Mouse (Mus musculus): ENCODE results near the gene Dhrs7b.
"Not testable (repeated sequence)": the region's sequence is repeated elsewhere in the genome, so short reads cannot be mapped to it uniquely, and the experiment has no call there.

The Dhrs7b gene

DNA sequence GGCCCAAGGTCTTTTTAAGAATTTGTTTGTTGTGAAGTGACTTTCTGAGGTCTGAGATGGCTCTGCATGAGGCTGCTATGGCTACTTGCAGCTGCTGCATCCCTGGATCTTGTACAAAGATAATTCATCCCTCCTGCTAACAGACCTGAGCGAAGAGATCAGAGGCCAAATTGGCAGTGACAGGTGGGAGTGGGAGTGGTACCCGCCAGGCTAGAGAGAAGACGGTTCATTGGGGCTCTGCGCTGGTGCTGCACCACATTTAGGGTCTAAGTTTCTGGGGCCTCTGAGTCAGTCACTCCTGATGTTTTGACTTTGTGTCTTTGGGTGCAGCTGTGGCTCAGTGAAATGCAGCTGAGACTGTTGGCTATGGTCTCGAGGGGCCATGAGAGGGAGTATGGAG, 13.0 kb downstream of the Dhrs7b start:
- no peak for DNase-seq

DNA sequence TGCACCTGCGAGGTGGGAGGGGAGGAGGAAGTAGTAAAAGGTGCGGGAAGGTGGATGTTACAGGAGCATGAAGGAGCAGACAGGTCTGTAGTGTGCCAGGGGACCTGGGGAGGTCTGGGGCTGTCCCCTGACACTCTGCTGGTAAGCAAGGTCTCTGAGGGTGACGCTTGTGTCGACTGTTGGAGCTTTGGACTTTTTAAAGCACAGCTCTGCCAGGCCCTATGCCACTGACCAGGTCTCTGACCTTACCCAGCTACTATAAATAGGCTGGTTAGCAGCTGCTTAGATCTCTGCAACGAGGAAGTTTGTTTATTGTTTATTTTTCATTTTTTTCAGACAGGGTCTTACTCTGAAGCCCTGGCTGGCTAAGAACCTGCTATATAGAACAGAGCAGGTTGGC, 15.0 kb downstream of the Dhrs7b start:
- DNase-seq: no peak

- DNase-seq: no peak
Observed at GRCm38 (mm10) chr11:60856587-60856986, 26.2 kb downstream of the Dhrs7b start.

GRCm38 (mm10) chr11:60861993-60862392, 31.6 kb downstream of the Dhrs7b start:
- no peak for DNase-seq

- no peak for DNase-seq
Observed at GRCm38 (mm10) chr11:60863196-60863595, 32.8 kb downstream of the Dhrs7b start.

DNA sequence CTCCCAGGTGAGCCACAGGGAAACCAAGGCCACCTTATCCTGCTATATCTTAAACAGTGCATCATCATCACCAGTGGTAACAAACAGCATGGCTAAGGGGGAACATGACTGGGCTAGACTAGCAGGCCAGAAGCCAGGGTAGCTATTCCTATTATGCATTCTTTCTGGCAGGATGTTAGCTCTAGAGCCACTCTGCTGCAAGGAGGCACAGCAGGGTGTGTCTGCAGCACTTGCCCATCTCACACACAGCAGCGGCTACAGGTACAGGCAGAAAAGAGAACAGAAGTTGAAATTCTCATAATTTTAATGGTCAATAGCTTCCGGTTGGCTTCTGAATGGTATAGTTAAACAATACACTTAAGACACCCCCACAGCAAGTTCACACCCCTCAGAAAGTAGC, 33.7 kb downstream of the Dhrs7b start:
- no peak for DNase-seq

- DNase-seq: no peak
Observed at GRCm38 (mm10) chr11:60864916-60865315, 34.5 kb downstream of the Dhrs7b start.

DNA sequence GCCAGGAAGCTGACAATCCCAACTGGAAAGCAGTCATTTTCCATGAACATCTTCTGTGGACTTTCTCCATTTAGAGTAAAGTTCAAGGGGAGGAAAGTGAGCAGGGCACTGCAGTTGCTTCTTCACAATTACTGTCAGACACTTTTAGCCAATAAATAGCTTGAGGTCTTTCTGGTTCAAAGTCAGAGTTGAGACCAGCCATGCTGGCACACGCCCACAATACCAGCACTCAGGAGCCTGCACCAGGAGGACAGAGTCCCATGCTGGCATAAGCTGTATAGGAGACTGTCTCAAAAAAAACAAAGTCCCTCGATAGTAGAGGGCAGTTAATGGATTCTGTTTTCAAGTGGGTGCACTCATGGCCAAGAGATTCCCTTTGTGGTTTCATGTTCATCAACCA, 35.6 kb downstream of the Dhrs7b start:
- DNase-seq: peak; percentile 80

- DNase-seq: no peak
Observed at GRCm38 (mm10) chr11:60867456-60867855, 37.0 kb downstream of the Dhrs7b start.

DNA sequence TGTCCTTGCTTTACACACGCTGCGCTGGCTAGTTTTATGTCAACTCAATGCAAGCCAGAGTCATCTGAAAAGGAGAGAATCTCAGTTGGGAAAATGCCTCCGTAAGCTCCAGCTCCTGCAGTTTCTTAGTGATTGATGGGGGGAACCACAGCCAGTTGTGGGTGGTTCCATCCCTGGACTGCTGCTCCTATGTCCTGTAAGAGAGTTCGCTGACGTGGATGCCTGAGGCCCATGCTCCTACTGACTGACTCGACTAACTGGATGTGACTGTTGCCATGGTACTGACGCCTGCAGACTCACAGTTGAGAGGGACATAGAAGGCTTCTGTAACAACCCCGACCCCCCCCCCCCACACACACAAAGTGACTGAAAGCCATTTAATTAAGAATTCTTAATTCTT, 37.5 kb downstream of the Dhrs7b start:
- DNase-seq: peak; percentile 51

DNA sequence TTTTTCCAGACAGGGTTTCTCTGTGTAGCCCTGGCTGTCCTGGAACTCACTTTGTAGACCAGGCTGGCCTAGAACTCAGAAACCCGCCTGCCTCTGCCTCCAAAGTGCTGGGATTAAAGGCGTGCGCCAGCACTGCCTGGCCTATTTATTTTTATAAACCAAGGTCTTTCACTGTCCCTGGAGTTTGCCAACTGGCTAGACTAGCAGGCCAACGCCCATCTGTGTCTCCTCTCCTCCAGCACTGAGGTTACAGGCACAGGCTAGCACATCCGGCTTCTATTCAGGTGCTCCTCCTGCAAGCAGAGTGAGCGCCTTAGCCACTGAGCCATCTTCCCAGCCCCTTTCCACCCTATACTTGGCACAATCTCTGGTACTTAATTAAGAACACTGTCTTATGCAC, 39.0 kb downstream of the Dhrs7b start:
- DNase-seq: not testable (repeated sequence)

DNA sequence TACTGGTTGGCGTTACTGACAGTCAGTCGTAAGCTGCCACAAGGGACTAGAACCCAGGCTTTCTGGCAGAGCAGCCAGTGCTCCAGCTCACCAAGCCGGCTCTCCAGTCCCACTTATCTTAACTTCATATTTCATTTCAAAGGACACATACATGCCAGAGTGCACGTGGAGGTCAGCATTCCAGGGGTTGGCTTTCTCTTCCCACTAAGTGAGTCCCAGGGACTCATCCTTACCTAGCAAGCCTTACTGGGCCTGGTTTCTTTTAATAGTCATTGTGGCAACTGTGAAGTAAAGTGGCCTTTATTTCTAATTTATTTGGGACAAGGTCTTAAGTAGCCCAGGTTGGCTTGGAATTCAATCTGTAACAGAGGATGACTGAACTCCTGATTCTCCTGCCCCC, 41.0 kb downstream of the Dhrs7b start:
- no peak for DNase-seq

DNA sequence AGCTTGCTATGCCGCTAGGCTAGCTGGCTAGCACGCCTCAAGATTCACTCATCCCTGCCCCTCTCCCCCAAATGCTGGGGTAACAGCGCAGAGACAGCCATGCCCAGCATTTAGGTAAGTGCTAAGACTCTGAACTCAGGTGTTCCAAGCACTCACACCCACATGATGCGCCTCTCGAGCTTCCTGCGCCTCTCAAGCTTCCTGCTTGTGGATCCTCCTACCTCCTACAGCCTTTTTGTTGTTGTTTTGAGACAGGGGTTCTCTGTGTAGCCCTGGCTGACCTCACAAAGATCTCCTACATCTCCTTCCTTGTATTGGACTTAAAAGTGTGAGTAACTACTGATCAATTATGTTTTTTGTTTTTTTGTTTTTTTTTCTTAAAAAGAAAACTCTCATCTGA, 42.7 kb downstream of the Dhrs7b start:
- no peak for DNase-seq

GRCm38 (mm10) chr11:60878056-60878612, 47.7 kb downstream of the Dhrs7b start:
- peak; percentile 66 for DNase-seq

DNA sequence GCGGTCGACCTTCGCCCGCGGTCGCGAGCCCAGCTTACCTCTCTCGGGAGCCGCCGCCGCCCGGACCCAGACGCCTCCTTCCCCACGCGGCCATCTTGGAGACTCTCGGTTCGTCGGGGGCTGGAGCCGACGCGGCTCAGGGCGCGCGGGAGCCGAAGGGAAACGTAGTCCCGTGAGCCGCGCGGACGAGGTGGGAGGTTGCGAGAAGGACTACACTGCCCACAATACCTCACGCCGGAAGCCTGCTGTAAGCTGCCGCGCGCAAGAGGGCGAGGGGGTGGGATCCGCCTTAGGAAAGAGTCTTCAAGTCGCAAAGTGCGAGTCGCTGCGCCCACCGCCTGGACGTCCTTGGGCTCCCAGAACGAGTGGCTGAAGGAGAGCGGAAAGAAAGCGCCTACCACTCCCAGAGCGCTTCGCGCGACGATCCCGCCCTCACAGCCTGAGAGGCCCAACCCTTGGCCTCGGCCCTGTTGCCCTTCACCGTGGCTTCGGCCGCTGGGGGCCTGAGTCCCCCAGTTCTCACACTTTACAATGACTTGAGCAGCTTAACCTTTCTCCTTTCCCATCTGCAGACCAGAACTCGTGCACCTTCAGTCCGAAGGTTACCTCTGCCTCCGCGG, 48.4 kb downstream of the Dhrs7b start, which contains the start of gene Tmem11:
Gene Tmem11 (minus strand): TSS at position 598 of the 620 bp plus-strand sequence.
- DNase-seq: peak; percentile 98

DNA sequence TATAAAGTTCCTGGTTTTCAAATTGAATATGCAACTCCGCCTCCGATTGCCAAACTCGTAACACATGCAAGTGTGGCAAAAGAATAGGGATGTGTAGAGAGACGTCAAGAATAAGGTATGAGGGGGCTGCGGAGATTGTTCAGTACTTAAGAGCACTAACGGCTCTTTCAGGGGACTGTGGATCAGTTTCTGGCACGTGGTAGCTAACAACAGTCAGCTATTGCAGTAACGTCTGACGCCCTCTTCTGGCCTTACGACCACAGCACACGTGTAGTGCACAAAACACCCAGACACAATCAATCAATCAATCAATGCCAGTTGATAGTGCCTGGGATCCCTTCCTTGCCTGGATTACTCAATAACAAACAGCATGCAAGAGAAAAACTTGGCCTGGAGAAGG, 49.0 kb downstream of the Dhrs7b start:
- DNase-seq: peak; percentile 63

- no peak for DNase-seq
Observed at GRCm38 (mm10) chr11:60880559-60880958, 50.1 kb downstream of the Dhrs7b start.

DNA sequence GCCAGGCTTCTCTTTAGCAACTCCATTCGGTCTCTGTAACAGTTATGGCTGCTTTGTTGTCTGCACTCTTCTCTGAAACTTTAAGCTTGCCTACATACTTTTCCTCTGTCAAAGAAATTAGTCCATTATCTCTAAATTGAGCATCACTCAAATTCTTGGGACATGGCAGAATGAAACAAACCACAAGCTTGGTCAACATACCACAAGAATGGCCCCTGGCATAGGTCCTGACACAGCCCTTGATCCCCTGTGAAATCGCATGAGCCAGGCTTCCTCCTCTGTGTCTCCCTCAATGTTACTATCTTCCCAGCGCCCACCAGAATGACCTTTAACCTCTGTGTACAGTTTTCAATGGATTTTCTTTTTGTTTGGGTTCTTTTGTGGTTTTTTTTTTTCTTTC, 52.0 kb downstream of the Dhrs7b start:
- no peak for DNase-seq

DNA sequence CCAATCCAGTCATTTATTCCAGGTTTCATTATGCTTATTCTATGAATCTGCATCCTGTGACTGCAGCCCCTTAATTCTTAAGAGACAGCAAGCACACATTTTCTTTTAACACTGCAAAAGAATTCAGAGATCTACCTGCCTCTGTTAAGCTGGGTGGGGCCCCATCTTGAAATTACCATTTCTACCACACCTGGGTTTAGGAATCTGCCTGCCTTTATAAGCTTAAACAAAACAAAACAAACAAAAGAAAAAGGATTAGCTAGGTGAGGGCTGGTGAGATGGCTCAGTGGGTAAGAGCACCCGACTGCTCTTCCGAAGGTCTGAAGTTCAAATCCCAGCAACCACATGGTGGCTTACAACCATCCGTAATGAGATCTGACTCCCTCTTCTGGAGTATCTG, 56.6 kb downstream of the Dhrs7b start:
- DNase-seq: not testable (repeated sequence)

DNA sequence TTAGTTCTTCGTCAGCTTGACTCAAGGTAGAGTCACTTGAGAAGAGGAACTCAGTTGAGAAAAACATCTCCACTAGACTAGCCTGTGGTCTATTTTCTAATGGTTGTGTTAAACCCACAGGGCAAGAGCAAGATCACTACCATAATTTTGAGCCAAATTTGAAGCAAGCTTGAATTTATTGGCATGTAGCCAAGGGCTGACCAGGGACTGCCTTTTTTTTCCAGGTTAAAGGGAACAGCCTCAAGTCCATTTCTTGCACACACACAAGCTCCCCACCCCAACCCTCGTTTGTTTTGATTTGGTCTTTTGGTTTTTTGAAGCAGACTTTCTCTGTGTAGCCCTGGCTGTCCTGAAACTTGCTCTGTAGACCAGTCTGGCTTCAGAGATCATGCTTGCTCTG, 59.4 kb downstream of the Dhrs7b start:
- DNase-seq: no peak

DNA sequence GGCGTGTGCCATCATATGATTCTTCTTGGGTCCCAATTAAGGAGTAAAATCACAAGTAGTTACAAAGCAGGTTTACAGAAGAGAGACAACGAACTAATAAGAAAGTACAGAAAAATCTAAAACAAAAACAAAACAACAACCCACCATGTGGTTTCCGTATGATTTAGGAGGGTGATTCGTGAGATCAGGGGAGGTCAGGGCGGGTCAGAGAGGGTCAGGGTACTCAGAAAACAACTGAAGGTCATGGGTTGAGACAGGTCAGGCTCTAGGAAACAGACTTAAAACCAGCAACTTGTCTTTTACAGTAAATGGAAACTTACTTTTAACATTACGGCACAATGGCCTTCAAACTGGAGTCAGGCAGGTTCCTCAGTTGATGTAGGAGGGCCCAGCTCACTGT, 59.9 kb downstream of the Dhrs7b start:
- DNase-seq: no peak

DNA sequence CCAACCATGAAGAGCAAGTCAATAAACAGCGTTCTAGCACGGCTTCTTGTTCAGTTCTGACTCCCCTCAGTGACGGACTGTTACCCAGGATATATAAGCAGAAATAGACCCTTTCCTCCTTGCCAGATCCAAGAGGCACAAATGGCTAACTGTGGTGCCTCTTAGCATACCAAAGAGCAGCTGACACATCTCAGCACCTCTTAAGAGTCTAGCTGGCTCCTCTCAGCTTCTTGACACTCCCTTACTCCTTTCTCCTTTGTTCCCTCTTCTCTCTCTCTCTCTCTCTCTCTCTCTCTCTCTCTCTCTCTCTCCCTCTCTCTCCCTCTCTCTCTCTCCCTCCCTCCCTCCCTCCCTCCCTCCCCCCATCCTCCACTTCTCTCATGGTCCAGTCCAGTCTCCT, 60.3 kb downstream of the Dhrs7b start:
- DNase-seq: no peak

- DNase-seq: no peak
Observed at GRCm38 (mm10) chr11:60895915-60896314, 65.5 kb downstream of the Dhrs7b start.

DNA sequence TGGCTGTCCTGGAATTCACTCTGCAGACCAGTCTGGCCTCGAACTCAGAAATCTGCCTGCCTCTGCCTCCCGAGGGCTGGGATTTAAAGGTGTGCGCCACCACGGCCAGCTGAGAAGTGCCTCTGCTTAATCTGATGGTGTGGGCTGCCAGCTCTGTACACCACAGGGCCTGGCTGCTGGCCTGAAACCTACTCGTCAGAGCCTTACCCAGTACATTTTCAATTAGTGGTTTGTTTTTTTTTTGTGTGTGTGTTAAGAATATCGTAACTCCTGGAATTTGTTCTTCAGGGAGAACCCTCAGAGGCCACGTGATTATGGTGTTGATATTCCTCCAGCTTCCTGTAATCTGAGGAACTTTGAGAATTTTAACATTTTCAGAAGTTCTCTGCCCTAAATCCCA, 71.6 kb downstream of the Dhrs7b start:
- peak; percentile 50 for DNase-seq

- peak; percentile 88 for DNase-seq
Observed at GRCm38 (mm10) chr11:60902486-60902885, 72.1 kb downstream of the Dhrs7b start.

Measured in kidney, adult 11 months (tissue).